Mouse (Mus musculus) cerebellum, adult 2 months (tissue): ENCODE measurements at regions not wholly inside any gene's neighbourhood (a gene's known extent, or its start where the extent isn't known, plus 50 kb on each side); places are given as distances from the start of the nearest gene placed in this dataset.
"Not testable (repeated sequence)": the region's sequence is repeated elsewhere in the genome, so short reads cannot be mapped to it uniquely, and the experiment has no call there.

Source experiments
- DNase-seq, 2 experiments: peaks; one replicate each; pipeline ENCODE4 v3.0.0; 2021
- H3K27ac ChIP-seq: fragments of 200-500 bp; 2 replicates; pipeline ENCODE4 v1.5.1; 2012; ENCODE audit warnings: low read length, control low read depth, inconsistent platforms; ENCODE audit not compliant: insufficient read depth
- H3K27me3 ChIP-seq: fragments of 200-500 bp; 2 replicates; pipeline ENCODE4 v1.6.1; 2012; ENCODE audit warnings: inconsistent platforms, mild to moderate bottlenecking, low read length, moderate library complexity; ENCODE audit not compliant: control insufficient read depth, insufficient read depth
- H3K4me1 ChIP-seq: fragments of 200-500 bp; 2 replicates; pipeline ENCODE4 v1.6.1; 2011; ENCODE audit warnings: low read length; ENCODE audit not compliant: control insufficient read depth, insufficient read depth
- H3K4me3 ChIP-seq: fragments of 200-500 bp; replicated peaks from 2 replicates; pipeline ENCODE3; 2011; ENCODE audit warnings: mild to moderate bottlenecking, low read depth, low read length, control low read depth; ENCODE audit not compliant: insufficient read depth
- CTCF ChIP-seq: fragments of 200-500 bp; IDR thresholded peaks from 2 replicates; pipeline ENCODE4 v1.5.1; 2011; ENCODE audit warnings: low read depth, mild to moderate bottlenecking, control low read depth, low read length, moderate library complexity, borderline replicate concordance; ENCODE audit not compliant: insufficient read depth
- POLR2A ChIP-seq: fragments of 200-500 bp; IDR thresholded peaks from 2 replicates; pipeline ENCODE4 v1.6.1; 2011; ENCODE audit warnings: low read length, control low read depth, borderline replicate concordance; ENCODE audit not compliant: insufficient read depth
- WGBS: fragments of 180-500 bp; shearing (Covaris S2); methylation state at CpG from one replicate; pipeline ENCODE4 v1.1.7; 2018; 5-methylcytosine and 5-hydroxymethylcytosine counted together

- H3K4me1 ChIP-seq = peaks cover 2% of the 10 kb centered on the region; the same call in 1 of the 2 replicates
- 0 out of 2 replicates have a peak, but pooled peaks have one; percentile 9 for TF ChIP-seq CTCF
- TF ChIP-seq POLR2A = no peak
Observed at GRCm38 (mm10) chr19:19347017-19347416, 236.0 kb upstream of the Rorb start.

GRCm38 (mm10) chr19:19344426-19344811 lies 233.4 kb upstream of the Rorb start:
- WGBS = 7% methylated on average over 7 of the region's 7 CpGs
- Histone ChIP-seq H3K27me3 (no peaks in the 10 kb centered on the region; the same call in 1 of the 2 replicates), H3K4me3 (no peak overlapping the region), H3K27ac (no peak overlapping the region), H3K4me1 (peaks cover 2% of the 10 kb centered on the region; the same call in 1 of the 2 replicates)
- TF ChIP-seq POLR2A = no peak
- DNase-seq = no peak

More at GRCm38 (mm10) chr19:19347017-19347416, 236.0 kb upstream of the Rorb start:
- H3K27me3 ChIP-seq = no peaks in the 10 kb centered on the region; the same call in 1 of the 2 replicates
- no peak overlapping the region for H3K4me3 ChIP-seq
- WGBS = 58% methylated on average over 2 of the region's 2 CpGs
- DNase-seq = no peak
- H3K27ac ChIP-seq = no peak overlapping the region

DNA sequence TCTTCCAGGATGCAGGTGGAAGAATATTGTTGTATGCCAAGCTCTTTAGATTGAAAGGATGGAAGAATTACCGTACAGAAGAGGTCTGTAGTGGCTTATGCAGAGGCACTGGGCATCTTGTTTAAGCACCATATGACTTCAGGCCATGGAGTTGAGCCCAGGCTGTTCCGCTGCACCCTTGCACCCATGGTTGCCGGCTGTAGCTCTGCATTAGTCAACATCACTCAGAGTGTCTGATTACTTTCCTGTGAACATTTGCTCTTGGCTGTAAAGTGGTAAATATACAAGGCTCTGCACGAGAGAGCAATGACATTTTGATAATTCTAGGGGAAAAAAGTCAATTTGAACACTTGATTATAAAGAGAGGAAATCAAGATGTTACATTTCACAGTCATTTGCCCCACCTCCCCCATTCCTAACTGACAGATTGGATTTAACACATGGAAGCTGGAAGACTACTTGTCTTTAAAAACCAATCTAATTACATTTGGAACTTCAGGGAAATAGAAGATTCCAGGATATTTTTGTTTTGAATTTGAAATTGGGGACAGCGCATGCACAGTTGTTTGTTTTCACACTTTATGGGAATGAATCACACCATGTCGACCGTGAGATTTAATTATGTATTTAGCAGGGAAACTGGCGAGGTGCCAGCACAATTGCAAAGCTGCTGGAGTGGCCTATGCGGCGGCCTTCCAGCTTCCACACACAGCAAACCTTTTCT lies 232.9 kb upstream of the Rorb start:
- H3K27me3 ChIP-seq = no peaks in the 10 kb centered on the region; the same call in 1 of the 2 replicates
- peaks cover 2% of the 10 kb centered on the region; the same call in 1 of the 2 replicates for H3K4me1 ChIP-seq
- no peak overlapping the region for H3K4me3 ChIP-seq
- peak; percentile 19 to 41 for DNase-seq
- TF ChIP-seq POLR2A (no peak), CTCF (no peak)
- WGBS = 9% methylated on average over 10 of the region's 10 CpGs
- no peak overlapping the region for H3K27ac ChIP-seq

GRCm38 (mm10) chr19:19307142-19307541 lies 196.1 kb upstream of the Rorb start:
- H3K4me1 ChIP-seq, H3K27ac ChIP-seq, H3K4me3 ChIP-seq, DNase-seq, H3K27me3 ChIP-seq: not testable (repeated sequence)
- WGBS = 86% methylated on average over 2 of the region's 2 CpGs

GRCm38 (mm10) chr19:19306476-19307131 lies 195.6 kb upstream of the Rorb start:
- no peak for DNase-seq
- no peaks in the 10 kb centered on the region for H3K27me3 ChIP-seq
- no peak overlapping the region for H3K27ac ChIP-seq
- H3K4me3 ChIP-seq = no peak overlapping the region
- TF ChIP-seq CTCF (no peak), POLR2A (no peak)
- no peaks in the 10 kb centered on the region for H3K4me1 ChIP-seq
- 55% methylated on average over 6 of the region's 6 CpGs for WGBS

DNA sequence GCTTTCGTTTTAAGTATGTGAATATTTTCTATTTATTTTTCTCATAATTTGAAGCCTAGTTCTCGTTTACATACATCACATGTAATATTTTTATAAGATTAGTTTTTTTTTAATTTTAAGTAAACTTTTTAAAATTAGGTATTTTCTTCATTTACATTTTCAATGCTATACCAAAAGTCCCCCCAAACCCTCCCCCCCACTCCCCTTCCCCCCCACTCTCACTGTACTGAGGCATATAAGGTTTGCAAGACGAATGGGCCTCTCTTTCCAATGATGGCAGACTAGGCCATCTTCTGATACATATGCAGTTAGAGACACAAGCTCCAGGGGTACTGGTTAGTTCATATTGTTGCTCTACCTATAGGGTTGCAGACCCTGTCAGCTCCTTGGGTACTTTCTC lies 174.9 kb upstream of the Rorb start:
- H3K27me3 ChIP-seq, H3K4me3 ChIP-seq, DNase-seq, H3K4me1 ChIP-seq, H3K27ac ChIP-seq: not testable (repeated sequence)
- 90% methylated on average over 3 of the region's 3 CpGs for WGBS

GRCm38 (mm10) chr19:19246837-19247560 lies 136.0 kb upstream of the Rorb start:
- DNase-seq = no peak
- Histone ChIP-seq H3K4me1 (no peaks in the 10 kb centered on the region), H3K27ac (no peak overlapping the region), H3K27me3 (no peaks in the 10 kb centered on the region), H3K4me3 (no peak overlapping the region)
- WGBS = 58% methylated on average over 5 of the region's 5 CpGs
- TF ChIP-seq CTCF (no peak), POLR2A (no peak)
